In genomic region chr16:92952336-92953097, GRCm38 (mm10) we compare ENCODE assay signal across 11 mouse cellular contexts.
A peak's percentile ranks its signal among the peaks of the same experiment; 100 is the strongest.
DNase-seq lines count a peak whose midpoint lies in the region; ATAC-seq and TF ChIP-seq lines count a peak whose summit lies in the region.
"Had no signal": no experiment of that assay in that cellular context is flagged by ENCODE, and none has a peak within 500 bp of the region (broad histone marks: within the 10 kb centered on the region; RNA-seq: fewer than 3 reads in every experiment).

No protein-coding gene starts in this region.

- intact Hi-C loops in gastrocnemius, postnatal 14 days (cut with DNase I; ENCODE audit: low total_unique reads) = no loop called here

- no peaks in the 10 kb centered on the region for H3K79me2 ChIP-seq in macrophage (ENCODE audit: inconsistent target)

- TF ChIP-seq CTCF in kidney, postnatal 0 days (IDR thresholded peaks at IDR 0.05; ENCODE audit: low read depth) = no peak

- no peak overlapping the region for H3K4me3 ChIP-seq in kidney, postnatal 0 days (replicated peaks; ENCODE audit: low read depth, low read length)
- no peak overlapping the region for H3K4me3 ChIP-seq in kidney, embryonic 16.5 days (ENCODE audit: low read length)
- no peak overlapping the region for H3K4me3 ChIP-seq in macrophage (ENCODE audit: inconsistent target)
- H3K4me3 ChIP-seq: erythroblast, embryonic 14.5 days; midbrain, embryonic 12.5 days had no signal

- no peak for ATAC-seq in kidney, postnatal 0 days (replicated peaks; ENCODE audit: low FRiP score, low read depth)
- no peak for ATAC-seq in kidney, embryonic 16.5 days (ENCODE audit: low FRiP score, low TSS enrichment)
- ATAC-seq in erythroblast, adult 5-6 weeks (replicated peaks; ENCODE audit: low FRiP score, poor library complexity, severe bottlenecking) = no peak
- ATAC-seq: hindbrain, embryonic 16.5 days had no signal

- peaks cover 23% of the 10 kb centered on the region for H3K4me1 ChIP-seq in kidney, postnatal 0 days (replicated peaks; ENCODE audit: insufficient read depth, low read length)
- H3K4me1 ChIP-seq in kidney, embryonic 16.5 days (ENCODE audit: insufficient read depth, low read length) = peaks cover 45% of the 10 kb centered on the region
- H3K4me1 ChIP-seq: midbrain, embryonic 12.5 days had no signal

- no peak overlapping the region for H3K27ac ChIP-seq in kidney, postnatal 0 days
- H3K27ac ChIP-seq in kidney, embryonic 16.5 days (ENCODE audit: low read length) = no peak overlapping the region
- peak overlapping the region; percentile 75 for H3K27ac ChIP-seq in macrophage
- H3K27ac ChIP-seq: midbrain, embryonic 12.5 days had no signal

- H3K9ac ChIP-seq in kidney, postnatal 0 days (ENCODE audit: low read depth, low read length) = no peak overlapping the region
- no peak overlapping the region for H3K9ac ChIP-seq in kidney, embryonic 16.5 days (replicated peaks; ENCODE audit: low read length)
- H3K9ac ChIP-seq: midbrain, embryonic 12.5 days had no signal

- H3K4me2 ChIP-seq in kidney, postnatal 0 days (ENCODE audit: low read length) = no peak overlapping the region
- no peak overlapping the region for H3K4me2 ChIP-seq in kidney, embryonic 16.5 days (replicated peaks; ENCODE audit: low read depth, low read length)
- H3K4me2 ChIP-seq: midbrain, embryonic 12.5 days had no signal

- 25% methylated on average over 7 of the region's 7 CpGs for WGBS in kidney, postnatal 0 days
- 28% methylated on average over 7 of the region's 7 CpGs for WGBS in kidney, embryonic 16.5 days
- WGBS in macrophage (ENCODE audit: missing documents) = 67% methylated on average over 7 of the region's 7 CpGs

- H3K27me3 ChIP-seq in kidney, postnatal 0 days (ENCODE audit: insufficient read depth, low read length) = no peaks in the 10 kb centered on the region
- H3K27me3 ChIP-seq in kidney, embryonic 16.5 days (ENCODE audit: insufficient read depth, low read length) = no peaks in the 10 kb centered on the region
- H3K27me3 ChIP-seq: midbrain, embryonic 12.5 days had no signal

- H3K36me3 ChIP-seq in kidney, postnatal 0 days (ENCODE audit: insufficient read depth, low read length) = no peaks in the 10 kb centered on the region
- no peaks in the 10 kb centered on the region for H3K36me3 ChIP-seq in kidney, embryonic 16.5 days (ENCODE audit: insufficient read depth, low read length)
- H3K36me3 ChIP-seq in macrophage (ENCODE audit: inconsistent target) = no peaks in the 10 kb centered on the region
- H3K36me3 ChIP-seq: midbrain, embryonic 12.5 days had no signal

- peak; percentile 47 for DNase-seq in kidney, postnatal 0 days (ENCODE audit: low spot score)
- DNase-seq in adipocyte (ENCODE audit: low spot score) = peak; percentile 55
- DNase-seq in gastrocnemius, postnatal 14 days = peak; percentile 34
- no peak for DNase-seq in c-Kit-positive CD71-positive TER-119-positive erythroid progenitor cells, embryonic 14.5 days (ENCODE audit: low spot score)
- no peak for DNase-seq in urinary bladder, adult 2 months (ENCODE audit: low spot score)

- no peaks in the 10 kb centered on the region for H3K9me3 ChIP-seq in kidney, postnatal 0 days (replicated peaks; ENCODE audit: low read length)
- H3K9me3 ChIP-seq in kidney, embryonic 16.5 days (ENCODE audit: low read length) = no peaks in the 10 kb centered on the region
- H3K9me3 ChIP-seq: midbrain, embryonic 12.5 days had no signal

Comparison
In these comparisons a context has a peak if more than half of its experiments do, and no peak if none do; other contexts are left out.
1. DNase-seq: peak in kidney, postnatal 0 days (single experiment), adipocyte (single experiment) and gastrocnemius, postnatal 14 days (single experiment); none in c-Kit-positive CD71-positive TER-119-positive erythroid progenitor cells, embryonic 14.5 days (single experiment) and urinary bladder, adult 2 months (single experiment).